Mouse (Mus musculus): ENCODE data around the gene Msmp. TPM values are rescaled to one million over a fixed set of nuclear protein-coding genes. Genes with fewer than 3 reads are reported as not detected.

Gene Msmp
- polyA plus RNA-seq, 1 experiment, result not detected

GRCm38 (mm10) chr4:43562769-43563600 lies 21.3 kb downstream of the Msmp start:
- Histone ChIP-seq H3K4me1 (peaks cover 44% of the 10 kb centered on the region), H3K9me3 (no peaks in the 10 kb centered on the region), H3K36me3 (replicated peaks; ENCODE audit: low read length) (peaks cover 66% of the 10 kb centered on the region), H3K27me3 (replicated peaks) (no peaks in the 10 kb centered on the region), H3K4me3 (replicated peaks) (peak overlapping the region; percentile 99)
- TF ChIP-seq GATA1 (IDR thresholded peaks at IDR 0.05; ENCODE audit: borderline replicate concordance, low read length) (no peak), FLI1 (IDR thresholded peaks at IDR 0.05; ENCODE audit: low read length) (no peak)

GRCm38 (mm10) chr4:43561997-43562768 lies 22.1 kb downstream of the Msmp start, which contains the start of the genes Creb3 and Tln1:
Gene Creb3, plus strand, starts transcription at chr4:43562332.
Gene Tln1, minus strand, starts transcription at chr4:43562691.
- H3K9me3 ChIP-seq, result no peaks in the 10 kb centered on the region
- TF ChIP-seq GATA1 (IDR thresholded peaks at IDR 0.05; ENCODE audit: borderline replicate concordance, low read length) (no peak), FLI1 (IDR thresholded peaks at IDR 0.05; ENCODE audit: low read length) (0 out of 2 replicates have a peak, but pooled peaks have one; percentile 7)
- peaks cover 66% of the 10 kb centered on the region for H3K36me3 ChIP-seq (replicated peaks; ENCODE audit: low read length)
- peak within 1 kb of the TSS; percentile 99 for H3K4me3 ChIP-seq (replicated peaks)
- H3K4me1 ChIP-seq, result peaks cover 52% of the 10 kb centered on the region
- H3K27me3 ChIP-seq (replicated peaks), result no peaks in the 10 kb centered on the region

- H3K4me1 ChIP-seq, result peaks cover 59% of the 10 kb centered on the region
- H3K36me3 ChIP-seq (replicated peaks; ENCODE audit: low read length), result peaks cover 66% of the 10 kb centered on the region
- H3K9me3 ChIP-seq, result no peaks in the 10 kb centered on the region
- TF ChIP-seq FLI1 (IDR thresholded peaks at IDR 0.05; ENCODE audit: low read length) (no peak), GATA1 (IDR thresholded peaks at IDR 0.05; ENCODE audit: borderline replicate concordance, low read length) (no peak)
- H3K27me3 ChIP-seq (replicated peaks), result no peaks in the 10 kb centered on the region
- peak overlapping the region; percentile 99 for H3K4me3 ChIP-seq (replicated peaks)
Observed at GRCm38 (mm10) chr4:43561436-43561996, 22.8 kb downstream of the Msmp start.

- TF ChIP-seq GATA1 (IDR thresholded peaks at IDR 0.05; ENCODE audit: borderline replicate concordance, low read length) (no peak), FLI1 (IDR thresholded peaks at IDR 0.05; ENCODE audit: low read length) (no peak)
- Histone ChIP-seq H3K27me3 (replicated peaks) (no peaks in the 10 kb centered on the region), H3K9me3 (no peaks in the 10 kb centered on the region), H3K36me3 (replicated peaks; ENCODE audit: low read length) (peaks cover 66% of the 10 kb centered on the region), H3K4me1 (peaks cover 64% of the 10 kb centered on the region), H3K4me3 (replicated peaks) (peak overlapping the region; percentile 99)
Observed at GRCm38 (mm10) chr4:43560976-43561375, 23.3 kb downstream of the Msmp start.

- Histone ChIP-seq H3K9me3 (no peaks in the 10 kb centered on the region), H3K36me3 (replicated peaks; ENCODE audit: low read length) (peaks cover 66% of the 10 kb centered on the region), H3K4me1 (peaks cover 71% of the 10 kb centered on the region), H3K27me3 (replicated peaks) (no peaks in the 10 kb centered on the region), H3K4me3 (replicated peaks) (peak overlapping the region; percentile 99)
- TF ChIP-seq GATA1 (IDR thresholded peaks at IDR 0.05; ENCODE audit: borderline replicate concordance, low read length), result no peak
- TF ChIP-seq FLI1 (IDR thresholded peaks at IDR 0.05; ENCODE audit: low read length), result no peak
Observed at GRCm38 (mm10) chr4:43560243-43560611, 24.1 kb downstream of the Msmp start.

GRCm38 (mm10) chr4:43559519-43560242 lies 24.6 kb downstream of the Msmp start:
- TF ChIP-seq FLI1 (IDR thresholded peaks at IDR 0.05; ENCODE audit: low read length) (no peak), GATA1 (IDR thresholded peaks at IDR 0.05; ENCODE audit: borderline replicate concordance, low read length) (no peak)
- Histone ChIP-seq H3K4me1 (peaks cover 77% of the 10 kb centered on the region), H3K36me3 (replicated peaks; ENCODE audit: low read length) (peaks cover 66% of the 10 kb centered on the region)

GRCm38 (mm10) chr4:43558631-43559356 lies 25.5 kb downstream of the Msmp start:
- H3K4me3 ChIP-seq (replicated peaks), result peak overlapping the region; percentile 99
- H3K9me3 ChIP-seq, result no peaks in the 10 kb centered on the region
- H3K36me3 ChIP-seq (replicated peaks; ENCODE audit: low read length), result peaks cover 66% of the 10 kb centered on the region
- H3K4me1 ChIP-seq, result peaks cover 80% of the 10 kb centered on the region
- H3K27me3 ChIP-seq (replicated peaks), result no peaks in the 10 kb centered on the region
- no peak for TF ChIP-seq GATA1 (IDR thresholded peaks at IDR 0.05; ENCODE audit: borderline replicate concordance, low read length)
- no peak for TF ChIP-seq FLI1 (IDR thresholded peaks at IDR 0.05; ENCODE audit: low read length)

More at GRCm38 (mm10) chr4:43559519-43560242, 24.6 kb downstream of the Msmp start:
- H3K4me3 ChIP-seq (replicated peaks), result peak overlapping the region; percentile 99
- no peaks in the 10 kb centered on the region for H3K27me3 ChIP-seq (replicated peaks)
- no peaks in the 10 kb centered on the region for H3K9me3 ChIP-seq

GRCm38 (mm10) chr4:43558028-43558630 lies 26.2 kb downstream of the Msmp start:
- no peaks in the 10 kb centered on the region for H3K9me3 ChIP-seq
- H3K27me3 ChIP-seq (replicated peaks), result no peaks in the 10 kb centered on the region
- peak overlapping the region; percentile 99 for H3K4me3 ChIP-seq (replicated peaks)
- H3K36me3 ChIP-seq (replicated peaks; ENCODE audit: low read length), result peaks cover 67% of the 10 kb centered on the region
- peaks cover 80% of the 10 kb centered on the region for H3K4me1 ChIP-seq
- peak; percentile 51; the same call in 1 of the 3 replicates for TF ChIP-seq GATA1 (IDR thresholded peaks at IDR 0.05; ENCODE audit: borderline replicate concordance, low read length)
- TF ChIP-seq FLI1 (IDR thresholded peaks at IDR 0.05; ENCODE audit: low read length), result peak; percentile 62; the same call in 1 of the 2 replicates

Data from megakaryocyte, embryonic 14.5 days (primary cell).